Mouse (Mus musculus): ENCODE measurements around the gene Cyp2d9. TPM values are rescaled to one million over a fixed set of nuclear protein-coding genes. Genes with fewer than 3 reads are reported as not detected.
"Not testable (repeated sequence)": the region's sequence is repeated elsewhere in the genome, so short reads cannot be mapped to it uniquely, and the experiment has no call there.

Gene Cyp2d9
- polyA plus RNA-seq (2017; shearing (Covaris generic)): not detected

- ATAC-seq: no peak
Observed at GRCm38 (mm10) chr15:82433137-82433536, at the start of gene Cyp2d9. Cyp2d9 (plus strand) TSS chr15:82433437.

DNA sequence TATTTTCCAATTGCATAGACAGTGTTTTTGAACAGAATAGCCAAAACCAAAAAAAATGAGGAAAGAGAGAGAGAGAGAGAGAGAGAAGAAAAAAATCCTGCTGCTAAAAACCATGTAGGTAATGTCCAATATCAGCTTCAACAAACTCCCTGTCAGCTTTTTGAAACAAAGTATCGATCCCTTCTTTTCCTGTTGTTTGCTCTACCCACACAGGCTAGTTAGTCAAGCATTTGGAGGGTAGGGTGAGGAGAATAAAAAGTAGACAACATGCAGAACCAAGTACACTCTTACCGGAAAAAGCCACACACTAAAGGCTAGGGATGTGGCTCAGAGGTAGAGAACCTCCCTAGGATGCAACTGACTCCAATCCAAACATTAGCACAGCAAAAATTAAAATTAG lies 47.5 kb upstream of the Cyp2d9 start:
- ATAC-seq: no peak

DNA sequence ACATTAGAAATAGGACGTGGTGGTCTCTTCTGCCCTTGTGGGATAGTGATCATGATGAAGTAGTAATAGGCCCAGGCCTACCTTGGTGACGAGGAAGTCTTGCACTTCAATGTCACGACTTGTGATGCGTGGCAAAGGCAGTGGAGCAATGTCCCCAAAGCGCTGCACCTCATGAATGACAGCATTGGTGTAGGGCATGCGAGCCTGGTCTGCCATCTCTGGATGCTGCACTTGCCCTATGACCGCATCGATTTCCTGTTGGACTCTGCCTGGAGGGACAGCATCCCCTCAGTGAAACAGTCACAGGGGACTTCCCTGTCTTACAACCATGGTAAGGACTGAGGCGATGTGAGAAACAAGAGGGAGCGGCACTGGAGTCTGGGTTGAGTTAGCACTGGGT lies 43.3 kb upstream of the Cyp2d9 start:
- not testable (repeated sequence) for ATAC-seq

- not testable (repeated sequence) for ATAC-seq
Observed at GRCm38 (mm10) chr15:82393922-82394321, 39.3 kb upstream of the Cyp2d9 start, which contains the start of gene Cyp2d11. Cyp2d11 (minus strand) TSS chr15:82394022.

GRCm38 (mm10) chr15:82395955-82396354 lies 37.3 kb upstream of the Cyp2d9 start:
- not testable (repeated sequence) for ATAC-seq

- ATAC-seq: no peak
Observed at GRCm38 (mm10) chr15:82401516-82401915, 31.7 kb upstream of the Cyp2d9 start.

- ATAC-seq: no peak
Observed at GRCm38 (mm10) chr15:82402106-82402505, 31.1 kb upstream of the Cyp2d9 start.

DNA sequence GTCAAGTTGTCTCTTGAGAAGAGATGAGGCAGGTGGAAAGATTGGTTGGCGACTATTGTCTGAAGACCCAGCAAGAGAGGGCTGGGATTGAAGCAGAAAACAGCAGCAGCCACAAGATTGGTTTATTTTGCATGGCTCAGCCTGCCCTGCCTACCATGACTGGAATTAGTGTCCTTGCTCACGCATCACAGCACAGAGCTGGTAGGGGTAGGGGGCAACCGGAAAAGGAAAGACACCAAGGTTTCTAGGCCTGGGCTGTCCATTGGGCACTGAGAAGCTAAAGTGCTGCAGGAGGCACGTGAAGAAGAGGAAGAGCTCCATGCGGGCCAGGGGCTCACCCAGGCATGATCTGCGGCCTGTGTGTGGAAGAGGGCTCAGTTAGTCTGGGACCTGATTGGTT lies 30.5 kb upstream of the Cyp2d9 start:
- no peak for ATAC-seq

DNA sequence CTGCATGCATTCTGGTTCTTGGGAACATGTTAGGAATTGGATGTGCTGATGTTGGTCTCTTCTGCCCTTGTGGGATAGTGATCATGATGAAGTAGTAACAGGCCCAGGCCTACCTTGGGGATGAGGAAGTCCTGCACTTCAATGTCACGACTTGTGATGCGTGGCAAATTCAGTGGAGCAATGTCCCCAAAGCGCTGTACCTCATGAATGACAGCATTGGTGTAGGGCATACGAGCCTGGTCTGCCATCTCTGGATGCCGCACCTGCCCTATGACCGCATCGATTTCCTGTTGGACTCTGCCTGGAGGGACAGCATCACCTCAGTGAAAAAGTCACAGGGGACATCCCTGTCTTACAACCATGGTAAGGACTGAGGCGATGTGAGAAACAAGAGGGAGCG lies 29.6 kb upstream of the Cyp2d9 start:
- no peak for ATAC-seq

DNA sequence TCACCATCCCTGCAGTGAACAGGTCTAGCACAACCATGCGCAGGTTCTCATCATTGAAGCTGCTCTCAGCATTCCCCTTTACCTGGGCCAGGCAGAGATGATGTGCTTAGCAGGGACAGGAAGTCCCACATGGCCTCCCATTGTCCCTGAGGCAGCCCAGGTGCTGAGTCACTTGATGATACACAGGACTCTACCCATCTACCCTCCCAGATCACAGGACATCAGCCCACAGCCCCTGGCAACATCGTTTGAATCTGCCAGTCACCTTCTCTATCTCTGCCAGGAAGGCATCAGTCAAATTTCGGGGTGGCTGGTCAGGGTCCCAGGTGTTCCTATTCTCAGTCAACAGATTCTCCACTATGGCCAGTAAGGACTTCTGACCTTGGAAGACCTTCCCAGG lies 29.1 kb upstream of the Cyp2d9 start:
- no peak for ATAC-seq

DNA sequence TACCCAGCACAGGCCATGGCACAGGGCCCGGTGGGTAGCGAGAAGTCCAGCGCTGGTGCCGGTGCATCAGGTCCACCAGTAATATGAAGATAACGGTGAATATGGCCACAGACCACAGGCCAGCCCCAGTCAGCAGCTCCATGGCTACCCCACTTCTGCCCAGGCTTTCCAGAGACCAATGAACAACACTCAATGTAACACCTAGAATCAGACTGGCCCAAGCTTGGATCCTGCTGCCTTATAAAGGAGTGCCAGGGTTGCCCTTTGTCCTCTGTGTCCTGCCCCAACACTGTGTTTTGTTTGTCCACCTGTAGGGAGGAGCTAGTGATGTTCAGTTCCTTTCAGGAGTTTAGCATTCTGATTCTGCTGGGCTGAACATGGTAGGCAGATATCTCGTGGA lies 26.3 kb upstream of the Cyp2d9 start, which contains the start of gene Cyp2d10:
TSS of gene Cyp2d10 (minus strand) at position 215 of the 400 bp plus-strand sequence.
- no peak for ATAC-seq

GRCm38 (mm10) chr15:82407536-82407935 lies 25.7 kb upstream of the Cyp2d9 start:
- ATAC-seq: no peak

- peak; percentile 75 for ATAC-seq
Observed at GRCm38 (mm10) chr15:82416797-82417789, 16.1 kb upstream of the Cyp2d9 start.

- ATAC-seq: no peak
Observed at GRCm38 (mm10) chr15:82418616-82419015, 14.6 kb upstream of the Cyp2d9 start.

- ATAC-seq: no peak
Observed at GRCm38 (mm10) chr15:82422935-82423334, 10.3 kb upstream of the Cyp2d9 start.

- no peak for ATAC-seq
Observed at GRCm38 (mm10) chr15:82423471-82423870, 9.8 kb upstream of the Cyp2d9 start.

DNA sequence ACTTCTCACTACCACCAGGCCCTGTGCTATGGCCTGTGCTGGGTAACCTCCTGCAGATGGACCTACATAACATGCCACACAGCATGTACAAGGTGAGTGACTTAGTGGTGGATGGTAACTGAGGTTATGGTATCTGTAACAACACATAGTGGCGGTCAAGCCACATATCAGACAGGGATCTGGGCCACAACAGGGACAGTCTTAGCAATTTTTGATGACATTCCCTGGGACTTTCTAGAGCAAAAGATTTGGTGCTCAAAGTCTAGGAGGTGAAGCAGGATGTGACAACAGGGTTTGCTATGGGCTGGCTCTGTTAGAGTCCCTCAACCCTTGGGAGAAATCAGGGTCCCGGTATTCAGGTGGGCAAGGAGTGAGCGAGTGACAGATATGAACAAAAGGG lies 384 bp downstream of the Cyp2d9 start:
- ATAC-seq: no peak

DNA sequence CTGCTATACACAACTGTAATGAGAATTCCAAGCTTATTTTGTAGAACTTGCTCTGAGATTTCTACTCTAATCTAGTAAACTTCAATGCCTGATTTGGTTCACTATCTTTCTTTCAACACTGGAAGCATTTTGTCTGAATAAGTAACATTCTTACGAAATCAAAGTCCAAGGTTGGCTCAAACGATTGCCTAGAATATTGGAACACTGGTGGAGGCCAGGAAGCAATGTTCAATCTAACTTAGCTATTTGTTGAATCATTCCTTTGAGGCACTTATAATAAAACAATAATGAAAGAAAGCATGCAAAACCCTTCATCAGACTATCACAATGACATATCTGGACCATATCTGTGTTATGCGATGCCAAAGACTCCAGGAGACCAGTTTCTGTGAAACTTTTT lies 1.3 kb downstream of the Cyp2d9 start:
- no peak for ATAC-seq

- no peak for ATAC-seq
Observed at GRCm38 (mm10) chr15:82435011-82435410, 1.8 kb downstream of the Cyp2d9 start.

DNA sequence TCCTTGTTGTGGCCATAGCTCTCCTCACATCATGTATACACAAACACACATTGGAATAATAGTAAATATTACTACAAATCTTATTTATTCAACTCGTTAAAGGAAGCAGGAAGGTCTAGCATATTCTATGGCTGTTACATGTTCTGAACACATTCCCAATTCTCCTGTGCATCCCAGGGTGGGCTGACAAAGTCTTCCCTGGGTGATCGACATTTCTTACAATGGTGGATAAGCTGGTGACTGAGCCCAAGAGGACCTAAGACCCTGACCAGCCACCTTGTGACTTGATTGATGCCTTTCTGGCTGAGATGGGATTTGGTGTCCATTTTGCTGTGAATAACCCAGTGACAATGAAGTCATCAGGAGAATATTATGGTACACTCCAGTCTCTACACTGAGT lies 2.4 kb downstream of the Cyp2d9 start:
- ATAC-seq: no peak

GRCm38 (mm10) chr15:82437975-82438617 lies 4.9 kb downstream of the Cyp2d9 start:
- no peak for ATAC-seq

DNA sequence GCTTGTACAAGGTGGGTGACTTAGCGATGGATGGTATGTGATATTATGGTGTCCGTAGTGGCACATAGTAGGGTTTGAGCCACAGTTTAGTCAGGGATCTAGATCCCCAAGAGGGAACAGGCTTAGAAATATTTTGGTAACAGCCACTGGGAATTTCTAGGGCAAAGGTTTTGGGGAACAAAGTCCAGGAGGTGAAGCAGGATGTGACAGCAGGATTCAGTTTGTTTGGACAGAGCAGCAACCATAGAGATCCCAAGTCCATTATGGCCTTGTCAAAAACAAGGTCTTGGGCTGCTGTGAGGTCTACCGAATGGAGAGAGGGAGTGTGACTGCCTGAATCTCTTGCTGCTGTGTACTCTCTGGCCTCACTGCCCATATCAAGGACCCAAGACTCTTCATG lies 10.4 kb downstream of the Cyp2d9 start:
- ATAC-seq: no peak

- no peak for ATAC-seq
Observed at GRCm38 (mm10) chr15:82445196-82445595, 12.0 kb downstream of the Cyp2d9 start.

DNA sequence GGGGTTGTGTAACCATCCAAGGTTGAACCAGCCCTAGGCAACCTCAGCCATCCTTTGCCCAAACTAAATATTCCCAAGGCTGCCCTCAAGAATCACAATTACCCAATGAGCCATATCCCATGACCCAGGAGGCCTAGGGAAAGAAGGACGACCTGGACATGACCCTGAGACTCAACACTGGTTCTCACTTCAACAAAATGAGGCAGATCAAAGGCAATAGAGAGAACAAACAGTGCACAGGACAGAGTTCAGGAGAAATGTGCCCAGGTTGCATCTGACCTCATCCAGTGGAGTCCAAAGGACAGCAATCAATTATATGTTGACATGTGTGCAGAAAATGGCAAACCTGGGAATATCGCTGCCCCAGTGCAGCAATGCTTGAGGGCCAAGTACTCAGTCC lies 16.8 kb downstream of the Cyp2d9 start:
- not testable (repeated sequence) for ATAC-seq

Measured in inflammation-experienced regulatory T-cells, adult 6 months (primary cell).